13 mouse cellular contexts compared by ENCODE assay signal in the genomic region with DNA sequence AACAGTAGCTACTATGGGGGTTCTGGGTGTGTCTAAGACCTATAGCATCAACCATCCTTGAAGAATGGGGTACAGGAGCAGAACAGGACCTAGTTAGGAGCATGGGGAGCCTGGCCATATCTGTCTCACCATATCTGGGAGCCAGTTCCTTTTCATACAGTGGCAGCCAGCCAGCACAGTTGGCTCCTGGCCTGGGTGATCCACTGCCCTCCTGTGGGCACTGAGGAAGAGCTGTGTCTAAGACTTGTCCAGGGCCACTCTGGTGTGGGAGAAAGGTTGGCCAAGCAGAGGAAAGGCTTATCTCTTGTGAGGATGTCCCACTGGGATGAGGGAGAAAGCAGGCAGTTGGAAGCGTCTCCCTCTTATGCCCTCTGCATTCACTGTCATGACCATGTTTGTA. TPM values are rescaled to one million over a fixed set of nuclear protein-coding genes. Genes with fewer than 3 reads are reported as not detected.
DNase-seq lines count a peak whose midpoint lies in the region; ATAC-seq lines count a peak whose summit lies in the region.
"Had no signal": no experiment of that assay in that cellular context is flagged by ENCODE, and none has a peak within 500 bp of the region (broad histone marks: within the 10 kb centered on the region; RNA-seq: fewer than 3 reads in every experiment).

No protein-coding gene starts in this region.

- H3K27ac ChIP-seq in heart, embryonic 14.5 days (replicated peaks in 1 of 2; ENCODE audit: control insufficient read depth in 1 of 2, insufficient read depth in 1 of 2, low read depth in 2 of 2, low read length in 2 of 2), result no peak overlapping the region
- no peak overlapping the region for H3K27ac ChIP-seq in intestine, embryonic 16.5 days (ENCODE audit: low read length)
- H3K27ac ChIP-seq: neural tube, embryonic 12.5 days had no signal

- DNase-seq in lung, postnatal 10 days, result peak; percentile 19
- no peak for DNase-seq in lung, postnatal 4 days
- DNase-seq in brain, adult 2 months (ENCODE audit: low read depth, low spot score), result peak; percentile 36
- DNase-seq in ovary, postnatal 14 days (ENCODE audit: low spot score), result peak; percentile 49
- no peak for DNase-seq in thymus, postnatal 0 days (ENCODE audit: low spot score)

- 61% methylated on average over 1 of the region's 1 CpGs for WGBS in heart, embryonic 14.5 days
- WGBS in intestine, embryonic 16.5 days, result 85% methylated on average over 1 of the region's 1 CpGs

- peak; percentile 64 for ATAC-seq in heart, embryonic 14.5 days (ENCODE audit: insufficient number of reproducible peaks, insufficient read depth, low FRiP score, low read depth)
- no peak for ATAC-seq in intestine, embryonic 16.5 days
- ATAC-seq in frontal cortex, adult (ENCODE audit: low TSS enrichment), result no peak

- 0 out of 4 replicates have a peak, but pooled peaks cover 0 to 2% of the 10 kb centered on the region in 2 experiments for H3K4me1 ChIP-seq in heart, embryonic 14.5 days (ENCODE audit: control insufficient read depth in 2 of 2, insufficient read depth in 2 of 2, low read length in 2 of 2)
- no peaks in the 10 kb centered on the region for H3K4me1 ChIP-seq in intestine, embryonic 16.5 days (ENCODE audit: control insufficient read depth, insufficient read depth, low read length)
- H3K4me1 ChIP-seq: neural tube, embryonic 12.5 days had no signal

- H3K9me3 ChIP-seq in heart, embryonic 14.5 days (ENCODE audit: control insufficient read depth, low read length), result no peaks in the 10 kb centered on the region
- H3K9me3 ChIP-seq in intestine, embryonic 16.5 days (ENCODE audit: control insufficient read depth, low read length), result no peaks in the 10 kb centered on the region
- H3K9me3 ChIP-seq: G1E; neural tube, embryonic 12.5 days had no signal

- no peaks in the 10 kb centered on the region for H3K27me3 ChIP-seq in heart, embryonic 14.5 days (ENCODE audit: control insufficient read depth, insufficient read depth, low read length)
- no peaks in the 10 kb centered on the region for H3K27me3 ChIP-seq in intestine, embryonic 16.5 days (replicated peaks; ENCODE audit: control insufficient read depth, insufficient read depth, low read length)
- H3K27me3 ChIP-seq: neural tube, embryonic 12.5 days had no signal

- H3K4me3 ChIP-seq in heart, embryonic 14.5 days (ENCODE audit: control insufficient read depth in 1 of 2, insufficient read depth in 1 of 2, low read depth in 1 of 2, low read length in 2 of 2), result no peak overlapping the region
- H3K4me3 ChIP-seq in intestine, embryonic 16.5 days (ENCODE audit: low read length), result no peak overlapping the region
- H3K4me3 ChIP-seq: neural tube, embryonic 12.5 days had no signal

- H3K9ac ChIP-seq in heart, embryonic 14.5 days (ENCODE audit: low read length), result no peak overlapping the region
- H3K9ac ChIP-seq in intestine, embryonic 16.5 days (ENCODE audit: low read depth, low read length), result no peak overlapping the region
- H3K9ac ChIP-seq: neural tube, embryonic 12.5 days had no signal

- no peaks in the 10 kb centered on the region for H3K36me3 ChIP-seq in heart, embryonic 14.5 days (ENCODE audit: control insufficient read depth, insufficient read depth, low read length)
- H3K36me3 ChIP-seq in intestine, embryonic 16.5 days (ENCODE audit: control insufficient read depth, insufficient read depth, low read length), result no peaks in the 10 kb centered on the region
- H3K36me3 ChIP-seq: G1E; neural tube, embryonic 12.5 days had no signal

- H3K4me2 ChIP-seq in heart, embryonic 14.5 days (ENCODE audit: low read length), result no peak overlapping the region
- H3K4me2 ChIP-seq in intestine, embryonic 16.5 days (ENCODE audit: low read depth, low read length), result no peak overlapping the region
- H3K4me2 ChIP-seq: neural tube, embryonic 12.5 days had no signal

RNA-seq across cellular contexts. Expression of gene Gm21663, which starts 50.9 kb away (rescaled TPM):
- 0.32 and 0.35 TPM in 2 replicates for polyA plus RNA-seq in heart, embryonic 14.5 days (2014; fragmentation: Nextera tagmentation; extraction: Ambion mirVana)
- polyA plus RNA-seq in intestine, embryonic 16.5 days (2015; fragmentation: Nextera tagmentation; extraction: Ambion mirVana), result not detected in 2 replicates
- not detected in 2 replicates for polyA plus RNA-seq in thymus, postnatal 0 days (2015; fragmentation: Nextera tagmentation; extraction: Ambion mirVana)
- polyA plus RNA-seq: frontal cortex, adult 2 months; G1E; large intestine, adult 2 months; liver, embryonic 16.5 days; neural tube, embryonic 12.5 days had no signal

Comparison
In these comparisons a context has a peak if more than half of its experiments do, and no peak if none do; other contexts are left out.
1. DNase-seq: peak in lung, postnatal 10 days (single experiment), brain, adult 2 months (single experiment) and ovary, postnatal 14 days (single experiment); none in lung, postnatal 4 days (0 of 2) and thymus, postnatal 0 days (single experiment).